21 mouse cellular contexts compared by ENCODE assay signal in the genomic region with DNA sequence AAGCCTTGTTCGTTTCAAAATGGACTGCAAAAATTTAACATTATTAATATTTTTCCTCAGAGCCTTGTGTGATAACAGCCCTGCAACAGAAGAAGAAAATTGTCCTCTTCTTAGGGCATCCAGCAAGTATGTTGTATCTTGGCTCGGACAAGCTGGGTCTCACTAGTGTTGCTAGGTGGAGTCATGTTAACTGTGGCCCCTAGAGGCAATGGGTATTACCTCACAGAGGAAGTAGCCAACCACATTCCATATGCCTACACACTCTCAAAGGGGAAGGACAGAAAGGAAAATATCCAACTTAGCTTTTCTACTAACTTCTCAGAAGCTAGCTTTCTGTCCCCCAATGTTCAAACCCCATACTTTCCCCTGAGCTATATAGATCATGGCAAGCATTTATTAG. TPM values are rescaled to one million over a fixed set of nuclear protein-coding genes. Genes with fewer than 3 reads are reported as not detected.
DNase-seq lines count a peak whose midpoint lies in the region; ATAC-seq and TF ChIP-seq lines count a peak whose summit lies in the region.
"Had no signal": no experiment of that assay in that cellular context is flagged by ENCODE, and none has a peak within 500 bp of the region (broad histone marks: within the 10 kb centered on the region; RNA-seq: fewer than 3 reads in every experiment).

No protein-coding gene starts in this region.

- H3K9ac ChIP-seq in midbrain, embryonic 11.5 days (ENCODE audit: low read length): no peak overlapping the region
- H3K9ac ChIP-seq in midbrain, postnatal 0 days (replicated peaks; ENCODE audit: low read length, poor library complexity, severe bottlenecking): no peak overlapping the region
- H3K9ac ChIP-seq: embryonic facial prominence, embryonic 15.5 days; forebrain, postnatal 0 days; heart, embryonic 13.5 days; hindbrain, embryonic 12.5 days; intestine, embryonic 15.5 days had no signal

- DNase-seq in gastrocnemius, adult 2 months: no peak
- DNase-seq in gastrocnemius, postnatal 10 days: no peak
- DNase-seq in midbrain, embryonic 11.5 days (ENCODE audit: low spot score, missing footprints): peak; percentile 14
- DNase-seq in midbrain, postnatal 0 days (ENCODE audit: low spot score): no peak
- DNase-seq in kidney, postnatal 36 days: no peak
- DNase-seq: adrenal gland, adult 2 months; adrenal gland, postnatal 25 days; cerebellum, adult 2 months; cerebellum, postnatal 10 days; embryo, embryonic 11 days; forebrain, postnatal 0 days; gastrocnemius, postnatal 36 days; heart, postnatal 36 days; kidney, adult 18-20 months had no signal

- H3K36me3 ChIP-seq in midbrain, embryonic 11.5 days (ENCODE audit: control insufficient read depth, insufficient read depth, low read length): no peaks in the 10 kb centered on the region
- H3K36me3 ChIP-seq in midbrain, postnatal 0 days (ENCODE audit: insufficient read depth, low read length): no peaks in the 10 kb centered on the region
- H3K36me3 ChIP-seq: embryonic facial prominence, embryonic 15.5 days; heart, embryonic 13.5 days; hindbrain, embryonic 12.5 days; intestine, embryonic 15.5 days had no signal

- intact Hi-C loops in gastrocnemius, adult 2 months (cut with DNase I): no loop called here

- no peaks in the 10 kb centered on the region for H3K4me1 ChIP-seq in midbrain, embryonic 11.5 days (ENCODE audit: control insufficient read depth, insufficient read depth, low read length)
- no peaks in the 10 kb centered on the region for H3K4me1 ChIP-seq in midbrain, postnatal 0 days (ENCODE audit: insufficient read depth, low read length)
- H3K4me1 ChIP-seq: embryonic facial prominence, embryonic 15.5 days; heart, embryonic 13.5 days; intestine, embryonic 15.5 days had no signal

- H3K9me3 ChIP-seq in midbrain, embryonic 11.5 days (ENCODE audit: control insufficient read depth, low read length): no peaks in the 10 kb centered on the region
- no peaks in the 10 kb centered on the region for H3K9me3 ChIP-seq in midbrain, postnatal 0 days (ENCODE audit: low read length)
- H3K9me3 ChIP-seq: embryonic facial prominence, embryonic 15.5 days; heart, embryonic 13.5 days; hindbrain, embryonic 12.5 days; intestine, embryonic 15.5 days had no signal

- H3K4me3 ChIP-seq in gastrocnemius, adult 2 months: no peak overlapping the region
- no peak overlapping the region for H3K4me3 ChIP-seq in midbrain, embryonic 11.5 days (ENCODE audit: low read depth, low read length)
- H3K4me3 ChIP-seq in midbrain, postnatal 0 days (ENCODE audit: low read depth, low read length): no peak overlapping the region
- H3K4me3 ChIP-seq: embryonic facial prominence, embryonic 15.5 days; heart, embryonic 13.5 days; hindbrain, embryonic 12.5 days; intestine, embryonic 15.5 days had no signal

- H3K4me2 ChIP-seq in midbrain, embryonic 11.5 days: no peak overlapping the region
- H3K4me2 ChIP-seq in midbrain, postnatal 0 days (ENCODE audit: low read depth, low read length, poor library complexity, severe bottlenecking): no peak overlapping the region
- H3K4me2 ChIP-seq: embryonic facial prominence, embryonic 15.5 days; heart, embryonic 13.5 days; hindbrain, embryonic 12.5 days; intestine, embryonic 15.5 days had no signal

- 87% methylated on average over 2 of the region's 2 CpGs for WGBS in midbrain, embryonic 11.5 days
- WGBS in midbrain, postnatal 0 days: 87% methylated on average over 2 of the region's 2 CpGs

- H3K27ac ChIP-seq in gastrocnemius, adult 2 months: peak overlapping the region; percentile 46; the same call in 1 of the 2 replicates
- H3K27ac ChIP-seq in midbrain, embryonic 11.5 days (ENCODE audit: low read depth, low read length): no peak overlapping the region
- H3K27ac ChIP-seq in midbrain, postnatal 0 days (ENCODE audit: low read depth, low read length): no peak overlapping the region
- H3K27ac ChIP-seq: embryonic facial prominence, embryonic 15.5 days; heart, embryonic 13.5 days; hindbrain, embryonic 12.5 days; intestine, embryonic 15.5 days had no signal

- no peaks in the 10 kb centered on the region for H3K27me3 ChIP-seq in midbrain, embryonic 11.5 days (ENCODE audit: control insufficient read depth, insufficient read depth, low read length)
- H3K27me3 ChIP-seq in midbrain, postnatal 0 days (ENCODE audit: insufficient read depth, low read length): no peaks in the 10 kb centered on the region
- H3K27me3 ChIP-seq: embryonic facial prominence, embryonic 15.5 days; heart, embryonic 13.5 days; hindbrain, embryonic 12.5 days; intestine, embryonic 15.5 days had no signal

- TF ChIP-seq CTCF in gastrocnemius, adult 2 months (IDR thresholded peaks at IDR 0.05): no peak
- TF ChIP-seq CTCF in midbrain, postnatal 0 days (IDR thresholded peaks at IDR 0.05): no peak

- ATAC-seq in midbrain, embryonic 11.5 days (ENCODE audit: low FRiP score): no peak
- no peak for ATAC-seq in midbrain, postnatal 0 days (ENCODE audit: low FRiP score)
- peak; percentile 84 for ATAC-seq in common myeloid progenitor, adult 5-6 weeks (replicated peaks; ENCODE audit: low read depth, poor library complexity, severe bottlenecking)
- peak; percentile 89 for ATAC-seq in megakaryocyte progenitor cell, adult 5-6 weeks (replicated peaks; ENCODE audit: poor library complexity)
- ATAC-seq in megakaryocyte-erythroid progenitor cell, adult 5-6 weeks (replicated peaks; ENCODE audit: low FRiP score, low TSS enrichment, poor library complexity, severe bottlenecking): no peak
- ATAC-seq: forebrain, postnatal 0 days; intestine, embryonic 15.5 days had no signal

RNA-seq across cellular contexts. Expression of gene 1700019D03Rik, which starts 56.9 kb away (rescaled TPM):
- 1 to 10 TPM; 1.0 to 1.1 TPM for total RNA-seq in gastrocnemius, adult 2 months (2021)
- total RNA-seq in gastrocnemius, postnatal 10 days (2021): 1 to 10 TPM; 1.6 to 2.1 TPM
- 2.5 and 3.3 TPM in 2 replicates for polyA plus RNA-seq in midbrain, embryonic 11.5 days (2014; fragmentation: Nextera tagmentation; extraction: Ambion mirVana)
- total RNA-seq in midbrain, postnatal 0 days (2014; rRNA removed): 2.6 and 5.0 TPM in 2 replicates
- 5.5 and 6.1 TPM in 2 replicates for polyA plus RNA-seq in midbrain, postnatal 0 days (2015; fragmentation: Nextera tagmentation; extraction: Ambion mirVana)
- 0.27 TPM in 1 of 2 replicates, not detected in the other for total RNA-seq in common myeloid progenitor, adult 5-6 weeks (2017)
- total RNA-seq in megakaryocyte progenitor cell, adult 5-6 weeks (2015): 0.17 and 0.20 TPM in 2 replicates
- total RNA-seq in megakaryocyte progenitor cell, adult 5-6 weeks (2017): 0.10 and 0.17 TPM in 2 replicates
- total RNA-seq in megakaryocyte-erythroid progenitor cell, adult 5-6 weeks (2014; fragmentation: Nextera tagmentation): 0.20 TPM in 1 of 2 replicates, not detected in the other
- 0.30 TPM in 1 of 2 replicates, not detected in the other for total RNA-seq in megakaryocyte-erythroid progenitor cell, adult 5-6 weeks (2017)

Comparison
In these comparisons a context has a peak if more than half of its experiments do, and no peak if none do; other contexts are left out.
1. ATAC-seq: peak in common myeloid progenitor, adult 5-6 weeks (single experiment) and megakaryocyte progenitor cell, adult 5-6 weeks (single experiment); none in midbrain, embryonic 11.5 days (single experiment), midbrain, postnatal 0 days (single experiment) and megakaryocyte-erythroid progenitor cell, adult 5-6 weeks (single experiment).